Mouse (Mus musculus): ENCODE results near the gene Olfr992.
"Not testable (repeated sequence)": the region's sequence is repeated elsewhere in the genome, so short reads cannot be mapped to it uniquely, and the experiment has no call there.

Olfr992 gene

GRCm38 (mm10) chr2:85409369-85409768 is at the start of gene Olfr992:
Olfr992 (minus strand) TSS chr2:85409469.
- no peak for DNase-seq (ENCODE audit: low read depth, low spot score)

GRCm38 (mm10) chr2:85443539-85443938 is 34.3 kb upstream of the Olfr992 start, which contains the start of gene Olfr995:
Olfr995 (minus strand) TSS chr2:85443639.
- DNase-seq (ENCODE audit: low read depth, low spot score): no peak

GRCm38 (mm10) chr2:85442546-85442945 is 33.3 kb upstream of the Olfr992 start:
- DNase-seq (ENCODE audit: low read depth, low spot score): no peak

GRCm38 (mm10) chr2:85436351-85436750 is 27.1 kb upstream of the Olfr992 start, which contains the start of gene Olfr994:
Olfr994 (minus strand) TSS chr2:85436451.
- no peak for DNase-seq (ENCODE audit: low read depth, low spot score)

GRCm38 (mm10) chr2:85425893-85426292 is 16.6 kb upstream of the Olfr992 start:
- no peak for DNase-seq (ENCODE audit: low read depth, low spot score)

- DNase-seq (ENCODE audit: low read depth, low spot score): no peak
These were observed 5.5 kb upstream of the Olfr992 start, which contains the start of gene Olfr993 for GRCm38 (mm10) chr2:85414777-85415176. Olfr993 (minus strand) TSS chr2:85414877.

GRCm38 (mm10) chr2:85363127-85363526 is 46.1 kb downstream of the Olfr992 start, which contains the start of gene Olfr988:
Olfr988 (minus strand) TSS chr2:85363227.
- DNase-seq (ENCODE audit: low read depth, low spot score): not testable (repeated sequence)

All from A20 (cell line).